Mouse (Mus musculus) thymus, postnatal 4 days (tissue): Measurements from ENCODE around the gene Krtap22-2.
"Not testable (repeated sequence)": the region's sequence is repeated elsewhere in the genome, so short reads cannot be mapped to it uniquely, and the experiment has no call there.

ENCODE experiments used
- DNase-seq: peaks from one replicate; pipeline ENCODE4 v3.0.0; 2021

Krtap22-2 gene

GRCm38 (mm10) chr16:89010659-89011058, at the start of gene Krtap22-2:
TSS of gene Krtap22-2 (minus strand) at chr16:89010759.
- no peak for DNase-seq

- DNase-seq: no peak
Measured at GRCm38 (mm10) chr16:89047783-89048182, 37.2 kb upstream of the Krtap22-2 start, which contains the start of gene Krtap6-5. TSS of gene Krtap6-5 (minus strand) at chr16:89047883.

DNA sequence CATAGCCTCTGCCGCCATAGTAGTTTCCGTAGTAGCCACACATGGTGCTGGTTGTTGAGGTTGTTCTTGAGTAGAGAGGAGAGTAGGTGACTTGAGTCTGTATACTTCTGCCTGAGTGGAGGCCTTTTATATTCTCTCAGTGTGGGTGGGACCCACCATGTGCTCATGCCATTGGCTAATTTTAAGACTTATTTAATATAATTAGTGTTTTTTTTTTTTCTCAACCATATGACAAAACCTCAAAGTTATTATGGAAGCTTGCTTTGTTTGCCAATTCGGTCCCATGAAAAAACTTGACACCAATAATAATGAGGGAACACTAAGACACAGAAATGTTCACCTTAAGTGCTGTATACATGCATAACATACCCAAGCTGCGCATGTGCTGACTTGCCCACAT, 30.8 kb upstream of the Krtap22-2 start, which contains the start of gene Gm10228:
Gene Gm10228 (minus strand): TSS at position 101 of the 400 bp plus-strand sequence.
- not testable (repeated sequence) for DNase-seq

DNA sequence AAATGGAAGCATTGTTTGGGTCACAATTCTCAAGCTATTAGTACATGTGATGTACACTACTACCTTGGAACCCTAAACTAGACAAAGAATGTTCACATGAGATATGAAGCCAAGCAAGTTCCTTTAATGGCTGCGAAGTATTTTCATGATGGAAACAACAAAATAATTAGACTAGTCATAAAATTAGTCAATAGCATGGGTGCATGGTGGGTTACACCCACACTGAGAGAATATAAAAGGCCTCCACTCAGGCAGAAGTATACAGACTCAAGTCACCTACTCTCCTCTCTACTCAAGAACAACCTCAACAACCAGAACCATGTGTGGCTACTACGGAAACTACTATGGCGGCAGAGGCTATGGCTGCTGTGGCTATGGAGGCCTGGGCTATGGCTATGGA, 20.8 kb upstream of the Krtap22-2 start, which contains the start of gene Krtap6-1:
Gene Krtap6-1 (plus strand): TSS at position 301 of the 400 bp plus-strand sequence.
- not testable (repeated sequence) for DNase-seq

DNA sequence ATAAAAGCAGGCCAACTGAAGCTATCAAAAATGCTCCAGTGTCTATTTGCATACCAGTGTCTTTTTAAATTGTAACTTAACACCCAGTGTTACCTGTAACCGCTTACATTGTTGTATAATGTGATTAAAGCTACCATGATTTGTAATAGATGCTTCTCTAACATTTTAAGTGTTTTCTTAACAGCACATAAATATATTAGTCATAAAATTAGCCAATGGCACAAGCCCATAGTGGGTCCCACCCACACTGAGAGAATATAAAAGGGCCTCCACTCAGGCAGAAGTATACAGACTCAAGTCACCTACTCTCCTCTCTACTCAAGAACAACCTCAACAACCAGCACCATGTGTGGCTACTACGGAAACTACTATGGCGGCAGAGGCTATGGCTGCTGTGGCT, 4.4 kb upstream of the Krtap22-2 start, which contains the start of gene Gm10229:
Gene Gm10229 (plus strand): TSS at position 301 of the 400 bp plus-strand sequence.
- DNase-seq: not testable (repeated sequence)

GRCm38 (mm10) chr16:89013973-89014372, 3.4 kb upstream of the Krtap22-2 start:
- DNase-seq: no peak

DNA sequence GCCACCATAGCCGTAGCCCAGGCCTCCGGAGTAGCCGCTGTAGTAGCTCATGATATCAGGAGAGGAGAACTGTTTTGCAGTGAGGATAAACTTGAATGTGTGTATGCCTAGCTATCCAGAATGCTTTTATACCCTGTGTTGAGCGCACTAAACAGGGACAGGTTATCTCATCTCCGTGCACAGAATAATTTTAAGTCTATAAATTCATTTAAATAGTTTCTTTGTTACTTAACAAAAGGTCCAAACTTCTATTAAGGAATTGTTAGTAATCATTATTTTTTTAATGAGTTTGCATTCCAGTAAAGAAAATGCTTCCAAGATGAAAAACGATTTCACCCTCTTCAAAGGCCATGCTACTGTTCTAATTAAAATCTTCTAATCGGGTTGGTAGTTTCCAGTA, 47.8 kb downstream of the Krtap22-2 start, which contains the start of gene Krtap16-3:
Gene Krtap16-3 (minus strand): TSS at position 101 of the 400 bp plus-strand sequence.
- DNase-seq: no peak
